Mouse (Mus musculus): ENCODE results near the gene Jazf1.

The Jazf1 gene

GRCm38 (mm10) chr6:52905100-52905499, 163.3 kb downstream of the Jazf1 start:
- no peaks in the 10 kb centered on the region for H3K27me3 ChIP-seq (ENCODE audit: insufficient read depth, low read length)
- no peaks in the 10 kb centered on the region for H3K36me3 ChIP-seq (ENCODE audit: insufficient read depth, low read length)
- H3K4me1 ChIP-seq (replicated peaks; ENCODE audit: low read depth, low read length) = no peaks in the 10 kb centered on the region
- no peak overlapping the region for H3K4me3 ChIP-seq (replicated peaks; ENCODE audit: low read length)
- no peaks in the 10 kb centered on the region for H3K9me3 ChIP-seq (ENCODE audit: low read length)
- TF ChIP-seq POU5F1 (IDR thresholded peaks at IDR 0.05; ENCODE audit: borderline replicate concordance, low read length) = no peak
- TF ChIP-seq NANOG (IDR thresholded peaks at IDR 0.05; ENCODE audit: borderline replicate concordance, low read length) = no peak
- no peak for TF ChIP-seq CTCF (conservative IDR thresholded peaks at IDR 0.05; ENCODE audit: low read length)

- no peak for TF ChIP-seq POU5F1 (IDR thresholded peaks at IDR 0.05; ENCODE audit: borderline replicate concordance, low read length)
- TF ChIP-seq CTCF (conservative IDR thresholded peaks at IDR 0.05; ENCODE audit: low read length) = no peak
- Histone ChIP-seq H3K36me3 (ENCODE audit: insufficient read depth, low read length) (no peaks in the 10 kb centered on the region), H3K27me3 (ENCODE audit: insufficient read depth, low read length) (no peaks in the 10 kb centered on the region; the same call in 1 of the 2 replicates), H3K4me3 (replicated peaks; ENCODE audit: low read length) (no peak overlapping the region), H3K4me1 (replicated peaks; ENCODE audit: low read depth, low read length) (no peaks in the 10 kb centered on the region), H3K9me3 (ENCODE audit: low read length) (no peaks in the 10 kb centered on the region)
Measured at GRCm38 (mm10) chr6:52903226-52903960, 165.0 kb downstream of the Jazf1 start.

GRCm38 (mm10) chr6:52899574-52900245, 168.7 kb downstream of the Jazf1 start:
- Histone ChIP-seq H3K27me3 (ENCODE audit: insufficient read depth, low read length) (no peaks in the 10 kb centered on the region; the same call in 1 of the 2 replicates), H3K36me3 (ENCODE audit: insufficient read depth, low read length) (no peaks in the 10 kb centered on the region), H3K4me3 (replicated peaks; ENCODE audit: low read length) (no peak overlapping the region), H3K9me3 (ENCODE audit: low read length) (no peaks in the 10 kb centered on the region), H3K4me1 (replicated peaks; ENCODE audit: low read depth, low read length) (no peaks in the 10 kb centered on the region)
- TF ChIP-seq POU5F1 (IDR thresholded peaks at IDR 0.05; ENCODE audit: borderline replicate concordance, low read length) (no peak), NANOG (IDR thresholded peaks at IDR 0.05; ENCODE audit: borderline replicate concordance, low read length) (no peak), CTCF (conservative IDR thresholded peaks at IDR 0.05; ENCODE audit: low read length) (no peak)

- no peaks in the 10 kb centered on the region for H3K9me3 ChIP-seq (ENCODE audit: low read length)
- no peaks in the 10 kb centered on the region for H3K36me3 ChIP-seq (ENCODE audit: insufficient read depth, low read length)
- TF ChIP-seq NANOG (IDR thresholded peaks at IDR 0.05; ENCODE audit: borderline replicate concordance, low read length) = no peak
- TF ChIP-seq POU5F1 (IDR thresholded peaks at IDR 0.05; ENCODE audit: borderline replicate concordance, low read length) = no peak
- no peak for TF ChIP-seq CTCF (conservative IDR thresholded peaks at IDR 0.05; ENCODE audit: low read length)
- H3K4me1 ChIP-seq (replicated peaks; ENCODE audit: low read depth, low read length) = no peaks in the 10 kb centered on the region
- H3K27me3 ChIP-seq (ENCODE audit: insufficient read depth, low read length) = no peaks in the 10 kb centered on the region; the same call in 1 of the 2 replicates
- H3K4me3 ChIP-seq (replicated peaks; ENCODE audit: low read length) = no peak overlapping the region
Measured at GRCm38 (mm10) chr6:52895075-52895474, 173.4 kb downstream of the Jazf1 start.

- no peaks in the 10 kb centered on the region; the same call in 1 of the 2 replicates for H3K27me3 ChIP-seq (ENCODE audit: insufficient read depth, low read length)
- TF ChIP-seq NANOG (IDR thresholded peaks at IDR 0.05; ENCODE audit: borderline replicate concordance, low read length) (no peak), CTCF (conservative IDR thresholded peaks at IDR 0.05; ENCODE audit: low read length) (no peak), POU5F1 (IDR thresholded peaks at IDR 0.05; ENCODE audit: borderline replicate concordance, low read length) (no peak)
- H3K9me3 ChIP-seq (ENCODE audit: low read length) = no peaks in the 10 kb centered on the region
Measured at GRCm38 (mm10) chr6:52894501-52894823, 174.0 kb downstream of the Jazf1 start.

GRCm38 (mm10) chr6:52893811-52894500, 174.5 kb downstream of the Jazf1 start:
- no peaks in the 10 kb centered on the region for H3K4me1 ChIP-seq (replicated peaks; ENCODE audit: low read depth, low read length)
- no peak overlapping the region for H3K4me3 ChIP-seq (replicated peaks; ENCODE audit: low read length)
- no peaks in the 10 kb centered on the region for H3K36me3 ChIP-seq (ENCODE audit: insufficient read depth, low read length)
- H3K9me3 ChIP-seq (ENCODE audit: low read length) = no peaks in the 10 kb centered on the region
- no peaks in the 10 kb centered on the region for H3K27me3 ChIP-seq (ENCODE audit: insufficient read depth, low read length)
- TF ChIP-seq CTCF (conservative IDR thresholded peaks at IDR 0.05; ENCODE audit: low read length) = no peak
- TF ChIP-seq NANOG (IDR thresholded peaks at IDR 0.05; ENCODE audit: borderline replicate concordance, low read length) = no peak
- no peak for TF ChIP-seq POU5F1 (IDR thresholded peaks at IDR 0.05; ENCODE audit: borderline replicate concordance, low read length)

More at GRCm38 (mm10) chr6:52894501-52894823, 174.0 kb downstream of the Jazf1 start:
- H3K4me3 ChIP-seq (replicated peaks; ENCODE audit: low read length) = no peak overlapping the region
- H3K36me3 ChIP-seq (ENCODE audit: insufficient read depth, low read length) = no peaks in the 10 kb centered on the region
- no peaks in the 10 kb centered on the region for H3K4me1 ChIP-seq (replicated peaks; ENCODE audit: low read depth, low read length)

GRCm38 (mm10) chr6:52892978-52893377, 175.5 kb downstream of the Jazf1 start:
- Histone ChIP-seq H3K4me3 (replicated peaks; ENCODE audit: low read length) (no peak overlapping the region), H3K36me3 (ENCODE audit: insufficient read depth, low read length) (no peaks in the 10 kb centered on the region), H3K27me3 (ENCODE audit: insufficient read depth, low read length) (no peaks in the 10 kb centered on the region), H3K4me1 (replicated peaks; ENCODE audit: low read depth, low read length) (no peaks in the 10 kb centered on the region), H3K9me3 (ENCODE audit: low read length) (no peaks in the 10 kb centered on the region)
- TF ChIP-seq POU5F1 (IDR thresholded peaks at IDR 0.05; ENCODE audit: borderline replicate concordance, low read length) (no peak), NANOG (IDR thresholded peaks at IDR 0.05; ENCODE audit: borderline replicate concordance, low read length) (no peak), CTCF (conservative IDR thresholded peaks at IDR 0.05; ENCODE audit: low read length) (no peak)

GRCm38 (mm10) chr6:52887541-52888203, 180.8 kb downstream of the Jazf1 start:
- H3K36me3 ChIP-seq (ENCODE audit: insufficient read depth, low read length) = no peaks in the 10 kb centered on the region
- no peak for TF ChIP-seq CTCF (conservative IDR thresholded peaks at IDR 0.05; ENCODE audit: low read length)

More at GRCm38 (mm10) chr6:52887541-52888203, 180.8 kb downstream of the Jazf1 start:
- no peaks in the 10 kb centered on the region for H3K27me3 ChIP-seq (ENCODE audit: insufficient read depth, low read length)
- no peaks in the 10 kb centered on the region for H3K4me1 ChIP-seq (replicated peaks; ENCODE audit: low read depth, low read length)
- H3K4me3 ChIP-seq (replicated peaks; ENCODE audit: low read length) = no peak overlapping the region
- H3K9me3 ChIP-seq (ENCODE audit: low read length) = no peaks in the 10 kb centered on the region
